Mouse (Mus musculus): ENCODE results near the gene Bfsp2. TPM values are rescaled to one million over a fixed set of nuclear protein-coding genes. Genes with fewer than 3 reads are reported as not detected.
"Not testable (repeated sequence)": the region's sequence is repeated elsewhere in the genome, so short reads cannot be mapped to it uniquely, and the experiment has no call there.

Bfsp2 gene
- total RNA-seq, 2 experiments from 2014 or later: 3.1 TPM; not detected in 1

- ATAC-seq (replicated peaks; ENCODE audit: poor library complexity, severe bottlenecking): no peak
These were observed 48.0 kb downstream of the Bfsp2 start for GRCm38 (mm10) chr9:103432122-103432778.

GRCm38 (mm10) chr9:103431718-103432117 lies 48.5 kb downstream of the Bfsp2 start:
- ATAC-seq (replicated peaks; ENCODE audit: poor library complexity, severe bottlenecking): no peak

GRCm38 (mm10) chr9:103430431-103431220 lies 49.6 kb downstream of the Bfsp2 start:
- ATAC-seq (replicated peaks; ENCODE audit: poor library complexity, severe bottlenecking): no peak

- ATAC-seq (replicated peaks; ENCODE audit: poor library complexity, severe bottlenecking): no peak
These were observed 53.8 kb downstream of the Bfsp2 start for GRCm38 (mm10) chr9:103426425-103426824.

- ATAC-seq (replicated peaks; ENCODE audit: poor library complexity, severe bottlenecking): peak; percentile 94
These were observed 55.4 kb downstream of the Bfsp2 start for GRCm38 (mm10) chr9:103424869-103425268.

- no peak for ATAC-seq (replicated peaks; ENCODE audit: poor library complexity, severe bottlenecking)
These were observed 56.3 kb downstream of the Bfsp2 start for GRCm38 (mm10) chr9:103423951-103424350.

GRCm38 (mm10) chr9:103423384-103423783 lies 56.8 kb downstream of the Bfsp2 start:
- no peak for ATAC-seq (replicated peaks; ENCODE audit: poor library complexity, severe bottlenecking)

- ATAC-seq (replicated peaks; ENCODE audit: poor library complexity, severe bottlenecking): no peak
These were observed 57.4 kb downstream of the Bfsp2 start for GRCm38 (mm10) chr9:103422847-103423246.

- ATAC-seq (replicated peaks; ENCODE audit: poor library complexity, severe bottlenecking): no peak
These were observed 59.4 kb downstream of the Bfsp2 start for GRCm38 (mm10) chr9:103420844-103421243.

GRCm38 (mm10) chr9:103418786-103419185 lies 61.4 kb downstream of the Bfsp2 start:
- no peak for ATAC-seq (replicated peaks; ENCODE audit: poor library complexity, severe bottlenecking)

- not testable (repeated sequence) for ATAC-seq (replicated peaks; ENCODE audit: poor library complexity, severe bottlenecking)
These were observed 62.0 kb downstream of the Bfsp2 start for GRCm38 (mm10) chr9:103418267-103418666.

- no peak for ATAC-seq (replicated peaks; ENCODE audit: poor library complexity, severe bottlenecking)
These were observed 66.8 kb downstream of the Bfsp2 start for GRCm38 (mm10) chr9:103413457-103413856.

- no peak for ATAC-seq (replicated peaks; ENCODE audit: poor library complexity, severe bottlenecking)
These were observed 71.1 kb downstream of the Bfsp2 start for GRCm38 (mm10) chr9:103409119-103409518.

- no peak for ATAC-seq (replicated peaks; ENCODE audit: poor library complexity, severe bottlenecking)
These were observed 72.0 kb downstream of the Bfsp2 start for GRCm38 (mm10) chr9:103408136-103408777.

- no peak for ATAC-seq (replicated peaks; ENCODE audit: poor library complexity, severe bottlenecking)
These were observed 76.8 kb downstream of the Bfsp2 start for GRCm38 (mm10) chr9:103403331-103403973.

- no peak for ATAC-seq (replicated peaks; ENCODE audit: poor library complexity, severe bottlenecking)
These were observed 81.6 kb downstream of the Bfsp2 start for GRCm38 (mm10) chr9:103398509-103399157.

- ATAC-seq (replicated peaks; ENCODE audit: poor library complexity, severe bottlenecking): no peak
These were observed 87.0 kb downstream of the Bfsp2 start for GRCm38 (mm10) chr9:103393256-103393655.

- peak; percentile 44 for ATAC-seq (replicated peaks; ENCODE audit: poor library complexity, severe bottlenecking)
These were observed 88.3 kb downstream of the Bfsp2 start for GRCm38 (mm10) chr9:103391796-103392372.

GRCm38 (mm10) chr9:103389261-103389660 lies 91.0 kb downstream of the Bfsp2 start:
- no peak for ATAC-seq (replicated peaks; ENCODE audit: poor library complexity, severe bottlenecking)
